Mouse (Mus musculus) brain, embryonic 14.5 days (tissue): ENCODE measurements around the gene Clta. TPM values are rescaled to one million over a fixed set of nuclear protein-coding genes. Genes with fewer than 3 reads are reported as not detected.

Experiments used
- DNase-seq: peaks from one replicate; pipeline ENCODE4 v3.0.0-alpha.2; 2011; ENCODE audit warnings: low read depth
- CTCF ChIP-seq: fragments of 200-500 bp; IDR thresholded peaks from 2 replicates; pipeline ENCODE4 v1.5.1; 2012; ENCODE audit warnings: inconsistent platforms, mild to moderate bottlenecking, moderate library complexity, borderline replicate concordance; ENCODE audit not compliant: insufficient read depth, insufficient read length; ENCODE audit errors: extremely low read depth
- POLR2A ChIP-seq: fragments of 200-500 bp; IDR thresholded peaks from 2 replicates; pipeline ENCODE4 v1.6.1; 2012; ENCODE audit warnings: mild to moderate bottlenecking, inconsistent platforms, borderline replicate concordance; ENCODE audit not compliant: poor library complexity, insufficient read depth, insufficient read length, severe bottlenecking; ENCODE audit errors: extremely low read depth
- polyA plus RNA-seq: library from polyadenylated mRNA; depleted of rRNA; stranded (reverse); fragments of >200 nt; gene quantifications from 2 replicates; pipeline ENCODE4 v1.2.3, GENCODE M21; 2012; rRNA removed

The Clta gene
- 400 and 438 TPM in 2 replicates for polyA plus RNA-seq

GRCm38 (mm10) chr4:44004126-44004525 is at the start of gene Clta:
TSS of gene Clta (plus strand) at chr4:44004452.
- DNase-seq = no peak
- TF ChIP-seq CTCF (no peak), POLR2A (no peak)

- DNase-seq = peak; percentile 90
Observed at GRCm38 (mm10) chr4:43957292-43957845, 46.9 kb upstream of the Clta start, which contains the start of gene Glipr2. TSS of gene Glipr2 (plus strand) at chr4:43957401.

GRCm38 (mm10) chr4:43957846-43958461 is 46.3 kb upstream of the Clta start:
- peak; percentile 90 for DNase-seq
- no peak; the same call in 1 of the 2 replicates for TF ChIP-seq POLR2A
- TF ChIP-seq CTCF = no peak

More at GRCm38 (mm10) chr4:43957292-43957845, 46.9 kb upstream of the Clta start, which contains the start of gene Glipr2:
- TF ChIP-seq POLR2A (no peak), CTCF (peak; percentile 88)

- DNase-seq = no peak
- TF ChIP-seq POLR2A = no peak
- no peak for TF ChIP-seq CTCF
Observed at GRCm38 (mm10) chr4:43959523-43960179, 44.6 kb upstream of the Clta start.

- DNase-seq = no peak
- TF ChIP-seq POLR2A (no peak), CTCF (no peak)
Observed at GRCm38 (mm10) chr4:43960207-43960606, 44.0 kb upstream of the Clta start.

- TF ChIP-seq CTCF (no peak), POLR2A (no peak)
- no peak for DNase-seq
Observed at GRCm38 (mm10) chr4:43964326-43964833, 39.9 kb upstream of the Clta start.

GRCm38 (mm10) chr4:43964951-43965684 is 39.1 kb upstream of the Clta start:
- DNase-seq = no peak
- TF ChIP-seq POLR2A (no peak), CTCF (no peak)

- DNase-seq = no peak
- no peak for TF ChIP-seq POLR2A
- no peak for TF ChIP-seq CTCF
Observed at GRCm38 (mm10) chr4:43965856-43966535, 38.3 kb upstream of the Clta start.

GRCm38 (mm10) chr4:43968650-43969049 is 35.6 kb upstream of the Clta start:
- DNase-seq = no peak
- no peak for TF ChIP-seq POLR2A
- TF ChIP-seq CTCF = no peak

GRCm38 (mm10) chr4:43969373-43969772 is 34.9 kb upstream of the Clta start:
- peak; percentile 76 for DNase-seq
- no peak for TF ChIP-seq CTCF
- TF ChIP-seq POLR2A = no peak
